Mouse (Mus musculus): ENCODE results near the gene Kbtbd4. TPM values are rescaled to one million over a fixed set of nuclear protein-coding genes. Genes with fewer than 3 reads are reported as not detected.

Kbtbd4 gene
- polyA plus RNA-seq, 1 experiment: not detected

DNA sequence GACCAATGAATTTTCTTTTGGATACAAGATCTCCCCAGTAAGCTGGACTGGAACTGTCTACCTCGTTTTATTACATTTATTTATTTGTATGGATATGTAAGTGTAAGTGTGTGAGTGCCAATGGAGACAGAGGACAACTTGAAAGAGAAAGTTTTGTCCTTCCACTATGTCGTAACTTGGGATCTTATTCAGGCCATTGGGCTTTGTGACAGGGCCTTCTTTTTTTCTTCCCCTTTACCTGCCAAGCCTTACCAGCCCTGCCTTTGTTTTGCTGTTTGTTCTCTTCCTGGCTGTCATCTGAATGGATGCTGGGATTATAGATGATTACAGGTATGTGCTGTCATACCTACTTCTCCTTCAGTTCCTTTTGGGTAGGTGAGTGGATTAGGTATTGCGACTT, 54.3 kb downstream of the Kbtbd4 start:
- H3K4me1 ChIP-seq (ENCODE audit: control insufficient read depth, insufficient read depth, low read length): peaks cover 2% of the 10 kb centered on the region; the same call in 1 of the 2 replicates
- no peak overlapping the region for H3K27ac ChIP-seq (ENCODE audit: insufficient read depth, low read depth, low read length)
- no peak overlapping the region for H3K4me3 ChIP-seq (ENCODE audit: insufficient read depth, low read depth, low read length)
- no peak for TF ChIP-seq POLR2A (IDR thresholded peaks at IDR 0.05; ENCODE audit: insufficient read depth, low read depth, low read length)
- no peak for TF ChIP-seq CTCF (IDR thresholded peaks at IDR 0.05; ENCODE audit: insufficient read depth, low read depth, low read length)
- 84% methylated on average over 3 of the region's 3 CpGs for WGBS

DNA sequence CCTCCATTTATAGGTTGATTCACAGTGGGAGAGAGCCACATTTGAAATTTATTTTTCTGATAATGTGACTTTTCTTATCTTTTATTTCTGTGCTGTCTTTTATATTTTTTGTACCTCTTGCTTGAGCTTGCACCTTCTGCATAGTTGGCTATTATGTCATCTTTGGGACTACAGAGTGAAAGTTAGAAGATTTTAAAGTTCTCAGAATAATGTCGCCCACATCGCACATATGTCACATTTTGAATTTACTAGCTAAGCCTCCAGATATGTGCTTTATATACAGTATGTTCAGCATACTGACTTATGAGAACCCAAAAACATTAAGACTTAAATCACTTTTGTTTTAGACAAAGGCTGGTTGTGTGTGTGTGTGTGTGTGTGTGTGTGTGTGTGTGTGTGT, 55.5 kb downstream of the Kbtbd4 start:
- 85% methylated on average over 2 of the region's 2 CpGs for WGBS
- TF ChIP-seq CTCF (IDR thresholded peaks at IDR 0.05; ENCODE audit: insufficient read depth, low read depth, low read length) (no peak), POLR2A (IDR thresholded peaks at IDR 0.05; ENCODE audit: insufficient read depth, low read depth, low read length) (no peak)
- Histone ChIP-seq H3K27ac (ENCODE audit: insufficient read depth, low read depth, low read length) (no peak overlapping the region), H3K4me1 (ENCODE audit: control insufficient read depth, insufficient read depth, low read length) (peaks cover 2% of the 10 kb centered on the region; the same call in 1 of the 2 replicates), H3K4me3 (ENCODE audit: insufficient read depth, low read depth, low read length) (no peak overlapping the region)

Other genes starting within 250 kb of the Kbtbd4 start
- gene Nup160, start 227.5 kb upstream of the Kbtbd4 start, polyA plus RNA-seq (2012; ENCODE audit: insufficient read depth, insufficient read length, low replicate concordance, missing spikeins): not detected in 2 replicates
- gene Fnbp4, start 159.4 kb upstream of the Kbtbd4 start, polyA plus RNA-seq (2012; ENCODE audit: insufficient read depth, insufficient read length, low replicate concordance, missing spikeins): 360 TPM in 1 of 2 replicates, not detected in the other
- not detected in 2 replicates for gene Agbl2, start 122.0 kb upstream of the Kbtbd4 start, polyA plus RNA-seq (2012; ENCODE audit: insufficient read depth, insufficient read length, low replicate concordance, missing spikeins)
- gene Mtch2, start 57.6 kb upstream of the Kbtbd4 start, polyA plus RNA-seq (2012; ENCODE audit: insufficient read depth, insufficient read length, low replicate concordance, missing spikeins): 367 TPM in 1 of 2 replicates, not detected in the other
- not detected in 2 replicates for gene C1qtnf4, start 18.9 kb upstream of the Kbtbd4 start, polyA plus RNA-seq (2012; ENCODE audit: insufficient read depth, insufficient read length, low replicate concordance, missing spikeins)
- not detected in 2 replicates for gene Ndufs3, start 87 bp downstream of the Kbtbd4 start, polyA plus RNA-seq (2012; ENCODE audit: insufficient read depth, insufficient read length, low replicate concordance, missing spikeins)
- 177 and 210 TPM in 2 replicates for gene Celf1, start 35.6 kb downstream of the Kbtbd4 start, polyA plus RNA-seq (2012; ENCODE audit: insufficient read depth, insufficient read length, low replicate concordance, missing spikeins)
- gene Rapsn, start 130.9 kb downstream of the Kbtbd4 start, polyA plus RNA-seq (2012; ENCODE audit: insufficient read depth, insufficient read length, low replicate concordance, missing spikeins): not detected in 2 replicates
- gene Psmc3, start 149.3 kb downstream of the Kbtbd4 start, polyA plus RNA-seq (2012; ENCODE audit: insufficient read depth, insufficient read length, low replicate concordance, missing spikeins): not detected in 2 replicates
- gene Slc39a13, start 165.7 kb downstream of the Kbtbd4 start, polyA plus RNA-seq (2012; ENCODE audit: insufficient read depth, insufficient read length, low replicate concordance, missing spikeins): not detected in 2 replicates
- gene Spi1, start 177.7 kb downstream of the Kbtbd4 start, polyA plus RNA-seq (2012; ENCODE audit: insufficient read depth, insufficient read length, low replicate concordance, missing spikeins): not detected in 2 replicates
- gene Mybpc3, start 213.4 kb downstream of the Kbtbd4 start, polyA plus RNA-seq (2012; ENCODE audit: insufficient read depth, insufficient read length, low replicate concordance, missing spikeins): not detected in 2 replicates